Mouse (Mus musculus): ENCODE data around the gene Col27a1. TPM values are rescaled to one million over a fixed set of nuclear protein-coding genes. Genes with fewer than 3 reads are reported as not detected.

The Col27a1 gene
- total and polyA plus RNA-seq, 3 experiments: 0.86 to 3.8 (median 1.8) TPM

DNA sequence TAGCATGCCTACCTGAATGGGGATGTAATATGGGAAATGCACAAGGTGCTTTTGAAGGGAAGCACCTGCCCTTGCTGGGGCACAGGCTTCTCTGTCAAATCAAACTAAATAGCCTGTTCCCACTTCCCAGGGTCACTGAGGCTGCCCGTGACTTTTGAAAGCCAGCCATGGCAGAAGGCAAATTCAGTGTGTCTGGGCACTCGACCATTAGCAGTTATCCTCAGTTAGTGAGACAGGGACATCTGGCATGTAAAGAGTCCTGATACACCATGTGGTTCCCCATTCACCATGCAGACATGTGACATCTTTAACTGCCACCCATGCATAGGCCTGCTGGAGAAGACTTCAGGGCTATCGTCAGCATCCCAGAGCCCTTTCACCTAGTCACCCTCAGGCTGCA, 5.3 kb downstream of the Col27a1 start:
- H3K4me1 ChIP-seq (ENCODE audit: control insufficient read depth, insufficient read depth, low read length): peaks cover 6% of the 10 kb centered on the region
- intact Hi-C loops (cut with DNase I): no loop called here
- no peaks in the 10 kb centered on the region for H3K79me2 ChIP-seq (replicated peaks; ENCODE audit: control insufficient read depth, insufficient read depth, low read length)
- WGBS: 84% methylated on average over 3 of the region's 3 CpGs
- TF ChIP-seq CTCF (IDR thresholded peaks at IDR 0.05): no peak
- TF ChIP-seq POLR2A (IDR thresholded peaks at IDR 0.05; ENCODE audit: insufficient read depth, low read depth, low read length): no peak
- TF ChIP-seq EP300 (IDR thresholded peaks at IDR 0.05; ENCODE audit: insufficient read depth, low read depth, low read length): no peak
- H3K9ac ChIP-seq (ENCODE audit: low read depth, low read length): no peak overlapping the region
- H3K4me3 ChIP-seq: no peak overlapping the region
- H3K27ac ChIP-seq: no peak overlapping the region
- DNase-seq: no peak
- H3K27me3 ChIP-seq (ENCODE audit: control insufficient read depth, insufficient read depth, low read length): peaks cover 4% of the 10 kb centered on the region
- H3K36me3 ChIP-seq (ENCODE audit: control insufficient read depth, insufficient read depth, low read length): no peaks in the 10 kb centered on the region

GRCm38 (mm10) chr4:63219635-63220034, 5.8 kb downstream of the Col27a1 start:
- H3K4me1 ChIP-seq (ENCODE audit: control insufficient read depth, insufficient read depth, low read length): peaks cover 5% of the 10 kb centered on the region
- no peak for TF ChIP-seq CTCF (IDR thresholded peaks at IDR 0.05)
- no peak for TF ChIP-seq POLR2A (IDR thresholded peaks at IDR 0.05; ENCODE audit: insufficient read depth, low read depth, low read length)
- TF ChIP-seq EP300 (IDR thresholded peaks at IDR 0.05; ENCODE audit: insufficient read depth, low read depth, low read length): no peak
- H3K4me3 ChIP-seq: no peak overlapping the region

DNA sequence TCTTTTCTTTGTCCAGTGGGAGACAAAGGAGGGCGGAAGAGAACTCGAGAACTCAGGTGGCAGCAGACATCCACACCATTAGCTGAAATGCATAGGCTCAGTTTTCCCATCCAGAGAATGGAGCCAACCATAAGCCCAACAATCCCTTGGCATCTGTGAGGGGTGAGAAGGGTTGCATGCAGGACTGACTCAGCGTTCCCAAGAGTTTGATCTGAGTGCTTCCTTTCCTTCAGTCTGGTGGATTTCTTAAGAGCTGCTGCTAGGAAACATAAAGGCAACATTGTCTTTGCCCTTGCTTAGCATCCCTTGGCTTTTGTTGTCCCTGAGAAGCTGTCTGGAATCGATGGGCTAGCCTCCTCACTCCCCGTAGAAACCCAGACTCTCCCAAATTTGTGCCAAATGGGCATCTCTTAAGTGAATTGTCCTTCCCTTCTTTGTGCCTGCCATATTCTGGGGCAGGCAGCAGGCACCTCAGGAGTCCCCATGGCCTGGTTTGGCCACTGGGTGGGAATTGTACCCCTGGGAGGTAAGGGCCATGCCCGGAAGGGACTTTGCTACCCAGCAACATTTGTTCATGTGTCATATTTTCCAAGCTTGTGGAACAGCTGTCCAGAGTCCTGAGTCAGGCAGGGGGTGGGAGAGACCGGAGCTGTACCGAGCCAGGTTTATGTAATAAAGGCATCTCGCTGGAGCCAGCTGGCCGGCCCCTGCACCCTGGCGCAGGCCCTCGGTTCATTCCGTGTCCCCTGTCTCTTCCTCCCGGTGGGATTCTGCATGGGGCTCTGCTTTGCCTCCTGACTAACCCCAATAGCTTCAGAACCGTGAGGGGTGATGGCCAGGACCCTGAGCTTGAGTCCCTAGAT, 7.5 kb downstream of the Col27a1 start:
- H3K4me1 ChIP-seq (ENCODE audit: control insufficient read depth, insufficient read depth, low read length): peaks cover 3% of the 10 kb centered on the region
- no peak overlapping the region; the same call in 1 of the 2 replicates for H3K27ac ChIP-seq
- intact Hi-C loops (cut with DNase I): no loop called here
- WGBS: 83% methylated on average over 15 of the region's 15 CpGs
- DNase-seq: peak; percentile 70 to 82
- H3K27me3 ChIP-seq (ENCODE audit: control insufficient read depth, insufficient read depth, low read length): no peaks in the 10 kb centered on the region
- no peak overlapping the region for H3K9ac ChIP-seq (ENCODE audit: low read depth, low read length)
- no peak overlapping the region for H3K4me3 ChIP-seq
- H3K36me3 ChIP-seq (ENCODE audit: control insufficient read depth, insufficient read depth, low read length): no peaks in the 10 kb centered on the region
- TF ChIP-seq POLR2A (IDR thresholded peaks at IDR 0.05; ENCODE audit: insufficient read depth, low read depth, low read length) (no peak), EP300 (IDR thresholded peaks at IDR 0.05; ENCODE audit: insufficient read depth, low read depth, low read length) (no peak), CTCF (IDR thresholded peaks at IDR 0.05) (no peak)
- H3K79me2 ChIP-seq (replicated peaks; ENCODE audit: control insufficient read depth, insufficient read depth, low read length): no peaks in the 10 kb centered on the region

More at GRCm38 (mm10) chr4:63219635-63220034, 5.8 kb downstream of the Col27a1 start:
- WGBS: 74% methylated on average over 6 of the region's 6 CpGs
- no peaks in the 10 kb centered on the region for H3K27me3 ChIP-seq (ENCODE audit: control insufficient read depth, insufficient read depth, low read length)
- no peak overlapping the region for H3K9ac ChIP-seq (ENCODE audit: low read depth, low read length)
- DNase-seq: no peak
- no peaks in the 10 kb centered on the region for H3K36me3 ChIP-seq (ENCODE audit: control insufficient read depth, insufficient read depth, low read length)
- intact Hi-C loops (cut with DNase I): no loop called here
- H3K79me2 ChIP-seq (replicated peaks; ENCODE audit: control insufficient read depth, insufficient read depth, low read length): no peaks in the 10 kb centered on the region
- no peak overlapping the region for H3K27ac ChIP-seq

- Histone ChIP-seq H3K36me3 (ENCODE audit: control insufficient read depth, insufficient read depth, low read length) (no peaks in the 10 kb centered on the region), H3K9ac (ENCODE audit: low read depth, low read length) (no peak overlapping the region), H3K4me3 (no peak overlapping the region), H3K27me3 (ENCODE audit: control insufficient read depth, insufficient read depth, low read length) (no peaks in the 10 kb centered on the region), H3K27ac (no peak overlapping the region), H3K79me2 (replicated peaks; ENCODE audit: control insufficient read depth, insufficient read depth, low read length) (no peaks in the 10 kb centered on the region), H3K4me1 (ENCODE audit: control insufficient read depth, insufficient read depth, low read length) (peaks cover 1% of the 10 kb centered on the region; the same call in 1 of the 2 replicates)
- intact Hi-C loops (cut with DNase I): no loop called here
- WGBS: 69% methylated on average over 8 of the region's 8 CpGs
- no peak for DNase-seq
- no peak for TF ChIP-seq EP300 (IDR thresholded peaks at IDR 0.05; ENCODE audit: insufficient read depth, low read depth, low read length)
- TF ChIP-seq CTCF (IDR thresholded peaks at IDR 0.05): no peak
- no peak for TF ChIP-seq POLR2A (IDR thresholded peaks at IDR 0.05; ENCODE audit: insufficient read depth, low read depth, low read length)
Measured at GRCm38 (mm10) chr4:63222246-63222645, 8.4 kb downstream of the Col27a1 start.

DNA sequence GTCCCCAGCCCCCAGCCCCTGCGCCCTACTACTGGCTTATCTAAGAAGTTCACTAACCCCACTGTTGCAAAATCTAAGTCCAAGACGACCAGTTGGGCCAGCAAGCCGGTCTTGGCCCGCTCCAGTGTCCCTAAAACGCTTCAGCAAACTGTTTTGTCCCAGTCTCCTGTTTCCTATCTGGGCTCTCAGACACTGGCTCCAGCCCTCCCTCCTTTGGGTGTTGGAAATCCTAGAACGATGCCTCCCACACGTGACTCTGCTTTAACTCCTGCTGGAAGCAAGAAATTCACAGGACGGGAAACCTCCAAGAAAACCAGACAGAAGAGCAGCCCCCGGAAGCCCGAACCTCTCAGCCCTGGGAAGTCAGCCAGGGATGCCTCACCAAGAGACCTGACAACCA, 11.6 kb downstream of the Col27a1 start:
- H3K36me3 ChIP-seq (ENCODE audit: control insufficient read depth, insufficient read depth, low read length): no peaks in the 10 kb centered on the region
- H3K9ac ChIP-seq (ENCODE audit: low read depth, low read length): no peak overlapping the region
- H3K79me2 ChIP-seq (replicated peaks; ENCODE audit: control insufficient read depth, insufficient read depth, low read length): no peaks in the 10 kb centered on the region
- no peak for DNase-seq
- 64% methylated on average over 10 of the region's 10 CpGs for WGBS
- intact Hi-C loops (cut with DNase I): no loop called here
- no peak for TF ChIP-seq CTCF (IDR thresholded peaks at IDR 0.05)
- TF ChIP-seq EP300 (IDR thresholded peaks at IDR 0.05; ENCODE audit: insufficient read depth, low read depth, low read length): no peak
- TF ChIP-seq POLR2A (IDR thresholded peaks at IDR 0.05; ENCODE audit: insufficient read depth, low read depth, low read length): no peak
- H3K27ac ChIP-seq: no peak overlapping the region
- H3K4me1 ChIP-seq (ENCODE audit: control insufficient read depth, insufficient read depth, low read length): peaks cover 9% of the 10 kb centered on the region
- no peaks in the 10 kb centered on the region for H3K27me3 ChIP-seq (ENCODE audit: control insufficient read depth, insufficient read depth, low read length)
- no peak overlapping the region for H3K4me3 ChIP-seq
